Mouse (Mus musculus) bone marrow, adult 2 months (tissue): ENCODE data around the gene Mipep. TPM values are rescaled to one million over a fixed set of nuclear protein-coding genes. Genes with fewer than 3 reads are reported as not detected.

Experiments
- H3K27ac ChIP-seq: fragments of 200-500 bp; 2 replicates; pipeline ENCODE4 v1.5.1; 2012; ENCODE audit warnings: low read depth, mild to moderate bottlenecking, control low read depth, inconsistent platforms, low read length; ENCODE audit not compliant: control insufficient read depth, poor library complexity, insufficient read depth
- H3K4me1 ChIP-seq: fragments of 200-500 bp; 2 replicates; pipeline ENCODE4 v1.6.1; 2011; ENCODE audit warnings: low read length; ENCODE audit not compliant: control insufficient read depth, insufficient read depth
- H3K4me3 ChIP-seq: fragments of 200-500 bp; replicated peaks from 2 replicates; pipeline ENCODE3; 2011; ENCODE audit warnings: mild to moderate bottlenecking, low read depth, low read length, control low read depth; ENCODE audit not compliant: control insufficient read depth
- CTCF ChIP-seq: fragments of 200-500 bp; IDR thresholded peaks from 2 replicates; pipeline ENCODE4 v1.5.1; 2011; ENCODE audit warnings: low read length, control low read depth; ENCODE audit not compliant: control insufficient read depth, insufficient read depth
- POLR2A ChIP-seq: fragments of 200-500 bp; IDR thresholded peaks from 2 replicates; pipeline ENCODE4 v1.6.1; 2011; ENCODE audit warnings: low read depth, mild to moderate bottlenecking, control low read depth, low read length, borderline replicate concordance; ENCODE audit not compliant: control insufficient read depth
- WGBS: fragments of 180-500 bp; shearing (Covaris S2); methylation state at CpG from one replicate; pipeline ENCODE4 v1.1.7; 2018; 5-methylcytosine and 5-hydroxymethylcytosine counted together
- polyA plus RNA-seq: library from polyadenylated mRNA; stranded (reverse); fragments of >200 nt; gene quantifications from 2 replicates; pipeline ENCODE4 v1.2.4, GENCODE M21; 2011; ENCODE audit warnings: low replicate concordance; ENCODE audit not compliant: missing spikeins, insufficient read depth, insufficient read length

Mipep gene
- polyA plus RNA-seq, 1 experiment: 3.4 TPM

DNA sequence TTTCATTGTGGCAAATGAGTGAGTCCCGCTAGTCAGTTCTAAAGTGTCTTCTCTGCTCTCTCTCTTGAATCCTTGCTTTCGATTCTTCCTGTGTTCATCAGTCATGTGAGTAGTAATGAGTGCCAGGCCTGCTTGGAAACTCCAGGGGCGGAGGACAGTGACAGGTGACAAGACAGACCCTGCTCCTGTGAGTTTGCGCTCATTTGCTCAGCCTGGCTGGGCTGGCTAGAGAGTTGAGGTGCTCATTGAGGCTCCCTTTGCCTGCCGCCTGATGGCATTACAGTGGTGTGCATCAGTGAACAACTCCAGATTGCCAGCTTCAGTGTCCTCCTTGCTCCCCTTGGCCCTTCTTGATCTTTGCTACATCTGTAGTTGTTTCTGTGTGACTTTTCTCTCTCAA lies 97.7 kb downstream of the Mipep start:
- TF ChIP-seq POLR2A: no peak
- no peak for TF ChIP-seq CTCF
- Histone ChIP-seq H3K27ac (no peak overlapping the region), H3K4me3 (no peak overlapping the region), H3K4me1 (no peaks in the 10 kb centered on the region; the same call in 1 of the 2 replicates)
- 83% methylated on average over 5 of the region's 5 CpGs for WGBS

DNA sequence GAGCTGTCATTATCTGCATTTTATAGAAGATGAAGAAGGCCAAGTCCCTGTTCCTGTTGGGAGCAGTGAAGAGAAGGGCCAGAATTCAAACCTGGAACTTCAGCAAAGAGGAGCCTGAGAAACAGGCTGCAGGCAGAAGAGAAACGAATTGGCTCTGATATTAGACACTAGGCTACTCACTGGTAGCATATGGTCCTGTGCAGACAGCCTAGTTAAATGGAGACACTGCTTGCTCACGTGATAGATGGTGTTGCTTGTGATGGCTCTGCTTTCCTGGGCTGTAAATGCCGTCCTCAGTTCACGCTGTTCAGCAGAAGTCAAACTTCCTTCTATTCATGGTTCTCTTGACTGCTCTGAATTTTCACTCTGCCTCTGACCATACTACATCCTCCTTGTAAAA lies 98.3 kb downstream of the Mipep start:
- 87% methylated on average over 4 of the region's 4 CpGs for WGBS
- TF ChIP-seq CTCF: no peak
- TF ChIP-seq POLR2A: no peak
- Histone ChIP-seq H3K4me1 (no peaks in the 10 kb centered on the region; the same call in 1 of the 2 replicates), H3K4me3 (no peak overlapping the region), H3K27ac (no peak overlapping the region)

GRCm38 (mm10) chr14:60885361-60885950 lies 101.1 kb downstream of the Mipep start:
- 79% methylated on average over 6 of the region's 6 CpGs for WGBS
- no peaks in the 10 kb centered on the region; the same call in 1 of the 2 replicates for H3K4me1 ChIP-seq

GRCm38 (mm10) chr14:60893882-60894281 lies 109.5 kb downstream of the Mipep start:
- TF ChIP-seq CTCF (no peak), POLR2A (no peak)
- H3K4me3 ChIP-seq: no peak overlapping the region
- WGBS: 81% methylated on average over 10 of the region's 10 CpGs
- H3K27ac ChIP-seq: no peak overlapping the region
- no peaks in the 10 kb centered on the region for H3K4me1 ChIP-seq

More at GRCm38 (mm10) chr14:60885361-60885950, 101.1 kb downstream of the Mipep start:
- no peak overlapping the region for H3K4me3 ChIP-seq
- H3K27ac ChIP-seq: no peak overlapping the region
- TF ChIP-seq CTCF (no peak), POLR2A (no peak)

GRCm38 (mm10) chr14:60895172-60896000 lies 111.0 kb downstream of the Mipep start:
- Histone ChIP-seq H3K4me1 (no peaks in the 10 kb centered on the region), H3K27ac (no peak overlapping the region), H3K4me3 (no peak overlapping the region)
- WGBS: 84% methylated on average over 19 of the region's 19 CpGs
- TF ChIP-seq POLR2A (no peak), CTCF (no peak)

GRCm38 (mm10) chr14:60898086-60898667 lies 113.8 kb downstream of the Mipep start:
- TF ChIP-seq POLR2A (no peak), CTCF (no peak)
- Histone ChIP-seq H3K4me1 (no peaks in the 10 kb centered on the region), H3K4me3 (no peak overlapping the region), H3K27ac (no peak overlapping the region)
- 85% methylated on average over 5 of the region's 5 CpGs for WGBS

DNA sequence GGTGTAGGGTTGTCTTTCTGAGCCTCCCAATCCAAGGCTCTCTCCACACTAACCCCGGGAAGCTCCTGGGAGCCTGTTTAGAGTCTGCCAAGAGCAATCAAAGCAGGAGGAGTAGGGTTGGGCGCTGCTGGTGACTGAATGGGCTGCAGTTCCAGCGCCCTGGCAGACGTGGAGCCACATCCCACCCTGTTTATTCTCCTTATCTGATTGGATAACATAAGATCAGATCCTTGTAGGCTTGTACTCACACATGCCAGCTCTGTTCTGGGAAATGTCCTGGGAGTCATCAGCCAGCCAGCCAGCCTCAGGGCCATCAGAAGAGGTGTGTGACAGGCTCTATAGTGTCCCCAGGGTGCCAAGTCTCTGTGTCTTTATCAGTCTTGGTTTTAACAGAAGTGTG lies 120.1 kb downstream of the Mipep start:
- 73% methylated on average over 4 of the region's 4 CpGs for WGBS
- no peak overlapping the region for H3K4me3 ChIP-seq
- H3K27ac ChIP-seq: no peak overlapping the region
- TF ChIP-seq CTCF (no peak), POLR2A (no peak)
- H3K4me1 ChIP-seq: no peaks in the 10 kb centered on the region
